Mouse (Mus musculus): ENCODE measurements around the gene Arhgap22. TPM values are rescaled to one million over a fixed set of nuclear protein-coding genes. Genes with fewer than 3 reads are reported as not detected.
A peak's percentile ranks its signal among the peaks of the same experiment; 100 is the strongest.

The Arhgap22 gene
- 39.5 and 39.6 TPM in 2 replicates for polyA plus RNA-seq (2012; ENCODE audit: insufficient read depth, insufficient read length, missing spikeins)

- H3K4me3 ChIP-seq (ENCODE audit: insufficient read depth, low read length), result no peak within 1 kb of the TSS
- TF ChIP-seq CTCF (IDR thresholded peaks at IDR 0.05; ENCODE audit: low read depth, low read length) (peak; percentile 99), POLR2A (IDR thresholded peaks at IDR 0.05; ENCODE audit: borderline replicate concordance, low read depth, low read length) (no peak)
Measured at GRCm38 (mm10) chr14:33213823-33214766, at the start of gene Arhgap22. TSS of gene Arhgap22 (plus strand) at chr14:33214026.

GRCm38 (mm10) chr14:33168750-33169149 lies 45.1 kb upstream of the Arhgap22 start:
- no peak for TF ChIP-seq POLR2A (IDR thresholded peaks at IDR 0.05; ENCODE audit: borderline replicate concordance, low read depth, low read length)
- TF ChIP-seq CTCF (IDR thresholded peaks at IDR 0.05; ENCODE audit: low read depth, low read length), result no peak
- H3K4me1 ChIP-seq (ENCODE audit: control insufficient read depth, insufficient read depth, low read length), result peaks cover 24% of the 10 kb centered on the region
- no peak overlapping the region for H3K4me3 ChIP-seq (ENCODE audit: insufficient read depth, low read length)
- no peak overlapping the region for H3K27ac ChIP-seq (ENCODE audit: insufficient read depth, low read depth, low read length)

More at GRCm38 (mm10) chr14:33213823-33214766, at the start of gene Arhgap22:
- H3K27ac ChIP-seq (ENCODE audit: insufficient read depth, low read depth, low read length), result peak within 1 kb of the TSS; percentile 42
- peaks cover 39% of the 10 kb centered on the region for H3K4me1 ChIP-seq (ENCODE audit: control insufficient read depth, insufficient read depth, low read length)

- Histone ChIP-seq H3K4me1 (ENCODE audit: control insufficient read depth, insufficient read depth, low read length) (peaks cover 40% of the 10 kb centered on the region), H3K27ac (ENCODE audit: insufficient read depth, low read depth, low read length) (no peak overlapping the region), H3K4me3 (ENCODE audit: insufficient read depth, low read length) (no peak overlapping the region)
- TF ChIP-seq CTCF (IDR thresholded peaks at IDR 0.05; ENCODE audit: low read depth, low read length), result no peak
- TF ChIP-seq POLR2A (IDR thresholded peaks at IDR 0.05; ENCODE audit: borderline replicate concordance, low read depth, low read length), result no peak
Measured at GRCm38 (mm10) chr14:33171942-33172341, 41.9 kb upstream of the Arhgap22 start.

GRCm38 (mm10) chr14:33175059-33175821 lies 38.6 kb upstream of the Arhgap22 start:
- H3K27ac ChIP-seq (ENCODE audit: insufficient read depth, low read depth, low read length), result 0 out of 2 replicates have a peak overlapping the region, but pooled peaks have one; percentile 13
- TF ChIP-seq CTCF (IDR thresholded peaks at IDR 0.05; ENCODE audit: low read depth, low read length), result no peak
- TF ChIP-seq POLR2A (IDR thresholded peaks at IDR 0.05; ENCODE audit: borderline replicate concordance, low read depth, low read length), result no peak
- no peak overlapping the region for H3K4me3 ChIP-seq (ENCODE audit: insufficient read depth, low read length)
- peaks cover 35% of the 10 kb centered on the region for H3K4me1 ChIP-seq (ENCODE audit: control insufficient read depth, insufficient read depth, low read length)

GRCm38 (mm10) chr14:33180102-33180501 lies 33.7 kb upstream of the Arhgap22 start:
- Histone ChIP-seq H3K4me3 (ENCODE audit: insufficient read depth, low read length) (no peak overlapping the region), H3K4me1 (ENCODE audit: control insufficient read depth, insufficient read depth, low read length) (peaks cover 20% of the 10 kb centered on the region), H3K27ac (ENCODE audit: insufficient read depth, low read depth, low read length) (no peak overlapping the region)
- TF ChIP-seq POLR2A (IDR thresholded peaks at IDR 0.05; ENCODE audit: borderline replicate concordance, low read depth, low read length) (no peak), CTCF (IDR thresholded peaks at IDR 0.05; ENCODE audit: low read depth, low read length) (no peak)

GRCm38 (mm10) chr14:33185068-33185800 lies 28.6 kb upstream of the Arhgap22 start, which contains the start of gene Wdfy4:
TSS of gene Wdfy4 (minus strand) at chr14:33185508.
- H3K4me1 ChIP-seq (ENCODE audit: control insufficient read depth, insufficient read depth, low read length), result peaks cover 21% of the 10 kb centered on the region
- H3K27ac ChIP-seq (ENCODE audit: insufficient read depth, low read depth, low read length), result peak within 1 kb of the TSS; percentile 95
- peak within 1 kb of the TSS; percentile 73 for H3K4me3 ChIP-seq (ENCODE audit: insufficient read depth, low read length)
- no peak for TF ChIP-seq CTCF (IDR thresholded peaks at IDR 0.05; ENCODE audit: low read depth, low read length)
- TF ChIP-seq POLR2A (IDR thresholded peaks at IDR 0.05; ENCODE audit: borderline replicate concordance, low read depth, low read length), result 0 out of 2 replicates have a peak, but pooled peaks have one; percentile 43

GRCm38 (mm10) chr14:33187201-33187600 lies 26.6 kb upstream of the Arhgap22 start:
- TF ChIP-seq CTCF (IDR thresholded peaks at IDR 0.05; ENCODE audit: low read depth, low read length) (no peak), POLR2A (IDR thresholded peaks at IDR 0.05; ENCODE audit: borderline replicate concordance, low read depth, low read length) (no peak)
- Histone ChIP-seq H3K27ac (ENCODE audit: insufficient read depth, low read depth, low read length) (no peak overlapping the region), H3K4me3 (ENCODE audit: insufficient read depth, low read length) (no peak overlapping the region), H3K4me1 (ENCODE audit: control insufficient read depth, insufficient read depth, low read length) (peaks cover 31% of the 10 kb centered on the region)

- Histone ChIP-seq H3K27ac (ENCODE audit: insufficient read depth, low read depth, low read length) (no peak overlapping the region), H3K4me1 (ENCODE audit: control insufficient read depth, insufficient read depth, low read length) (peaks cover 36% of the 10 kb centered on the region), H3K4me3 (ENCODE audit: insufficient read depth, low read length) (no peak overlapping the region)
- TF ChIP-seq CTCF (IDR thresholded peaks at IDR 0.05; ENCODE audit: low read depth, low read length), result no peak
- TF ChIP-seq POLR2A (IDR thresholded peaks at IDR 0.05; ENCODE audit: borderline replicate concordance, low read depth, low read length), result no peak
Measured at GRCm38 (mm10) chr14:33189230-33189629, 24.6 kb upstream of the Arhgap22 start.

- H3K4me1 ChIP-seq (ENCODE audit: control insufficient read depth, insufficient read depth, low read length), result peaks cover 41% of the 10 kb centered on the region
- H3K27ac ChIP-seq (ENCODE audit: insufficient read depth, low read depth, low read length), result no peak overlapping the region
- no peak overlapping the region for H3K4me3 ChIP-seq (ENCODE audit: insufficient read depth, low read length)
- no peak for TF ChIP-seq POLR2A (IDR thresholded peaks at IDR 0.05; ENCODE audit: borderline replicate concordance, low read depth, low read length)
- TF ChIP-seq CTCF (IDR thresholded peaks at IDR 0.05; ENCODE audit: low read depth, low read length), result no peak
Measured at GRCm38 (mm10) chr14:33189849-33190423, 23.9 kb upstream of the Arhgap22 start.
